Mouse (Mus musculus): ENCODE measurements around the gene Nrxn2.

- TF ChIP-seq CTCF (IDR thresholded peaks at IDR 0.05; ENCODE audit: extremely low read depth, insufficient read length, insufficient replicate concordance, low read depth, low read length), result no peak
- no peak for TF ChIP-seq POLR2A (IDR thresholded peaks at IDR 0.05; ENCODE audit: low read depth, low read length)
Measured at GRCm38 (mm10) chr19:6551215-6551614, 132.7 kb downstream of the Nrxn2 start.

All from small intestine, adult 2 months (tissue).